Mouse (Mus musculus): ENCODE measurements around the gene Derl3. TPM values are rescaled to one million over a fixed set of nuclear protein-coding genes. Genes with fewer than 3 reads are reported as not detected.
A peak's percentile ranks its signal among the peaks of the same experiment; 100 is the strongest.

The Derl3 gene
- total and polyA plus RNA-seq, 2 experiments, result 2.1 to 15.0 TPM

GRCm38 (mm10) chr10:75910698-75911097 is 17.5 kb downstream of the Derl3 start:
- H3K79me2 ChIP-seq (ENCODE audit: control insufficient read depth, insufficient read depth, low read length), result no peaks in the 10 kb centered on the region
- H3K27ac ChIP-seq (replicated peaks; ENCODE audit: insufficient read depth, low read depth, low read length), result peak overlapping the region; percentile 33; the same call in 1 of the 2 replicates
- H3K27me3 ChIP-seq (ENCODE audit: control insufficient read depth, insufficient read depth, low read length), result no peaks in the 10 kb centered on the region
- TF ChIP-seq CTCF (IDR thresholded peaks at IDR 0.05; ENCODE audit: low read depth, low read length) (no peak), POLR2A (IDR thresholded peaks at IDR 0.05; ENCODE audit: extremely low read depth, insufficient read depth, low read length) (no peak)
- H3K9ac ChIP-seq (ENCODE audit: low read depth, low read length), result no peak overlapping the region
- H3K36me3 ChIP-seq (ENCODE audit: control insufficient read depth, insufficient read depth, low read length), result peaks cover 12% of the 10 kb centered on the region
- WGBS, result 81% methylated on average over 2 of the region's 2 CpGs
- DNase-seq (ENCODE audit: extremely low read depth, low read depth, low spot score), result no peak
- H3K4me3 ChIP-seq (ENCODE audit: insufficient read depth, low read depth, low read length), result no peak overlapping the region
- H3K4me1 ChIP-seq (ENCODE audit: control insufficient read depth, insufficient read depth, low read length), result no peaks in the 10 kb centered on the region

- Histone ChIP-seq H3K27me3 (ENCODE audit: control insufficient read depth, insufficient read depth, low read length) (no peaks in the 10 kb centered on the region), H3K4me1 (ENCODE audit: control insufficient read depth, insufficient read depth, low read length) (no peaks in the 10 kb centered on the region), H3K79me2 (ENCODE audit: control insufficient read depth, insufficient read depth, low read length) (peaks cover 7% of the 10 kb centered on the region), H3K27ac (replicated peaks; ENCODE audit: insufficient read depth, low read depth, low read length) (no peak overlapping the region), H3K36me3 (ENCODE audit: control insufficient read depth, insufficient read depth, low read length) (peaks cover 10% of the 10 kb centered on the region; the same call in 1 of the 2 replicates), H3K9ac (ENCODE audit: low read depth, low read length) (no peak overlapping the region), H3K4me3 (ENCODE audit: insufficient read depth, low read depth, low read length) (no peak overlapping the region)
- no peak for DNase-seq (ENCODE audit: extremely low read depth, low read depth, low spot score)
- TF ChIP-seq POLR2A (IDR thresholded peaks at IDR 0.05; ENCODE audit: extremely low read depth, insufficient read depth, low read length) (no peak), CTCF (IDR thresholded peaks at IDR 0.05; ENCODE audit: low read depth, low read length) (no peak)
- WGBS, result 65% methylated on average over 6 of the region's 6 CpGs
Measured at GRCm38 (mm10) chr10:75913013-75913589, 19.9 kb downstream of the Derl3 start.

GRCm38 (mm10) chr10:75915557-75915956 is 22.3 kb downstream of the Derl3 start:
- 90% methylated on average over 7 of the region's 7 CpGs for WGBS
- Histone ChIP-seq H3K27me3 (ENCODE audit: control insufficient read depth, insufficient read depth, low read length) (no peaks in the 10 kb centered on the region), H3K4me1 (ENCODE audit: control insufficient read depth, insufficient read depth, low read length) (0 out of 2 replicates have a peak, but pooled peaks cover 1% of the 10 kb centered on the region), H3K9ac (ENCODE audit: low read depth, low read length) (peak overlapping the region; percentile 11; the same call in 1 of the 2 replicates), H3K27ac (replicated peaks; ENCODE audit: insufficient read depth, low read depth, low read length) (no peak overlapping the region), H3K36me3 (ENCODE audit: control insufficient read depth, insufficient read depth, low read length) (0 out of 2 replicates have a peak, but pooled peaks cover 2% of the 10 kb centered on the region), H3K79me2 (ENCODE audit: control insufficient read depth, insufficient read depth, low read length) (peaks cover 17% of the 10 kb centered on the region), H3K4me3 (ENCODE audit: insufficient read depth, low read depth, low read length) (no peak overlapping the region)
- DNase-seq (ENCODE audit: extremely low read depth, low read depth, low spot score), result no peak
- TF ChIP-seq CTCF (IDR thresholded peaks at IDR 0.05; ENCODE audit: low read depth, low read length) (no peak), POLR2A (IDR thresholded peaks at IDR 0.05; ENCODE audit: extremely low read depth, insufficient read depth, low read length) (no peak)

- Histone ChIP-seq H3K9ac (ENCODE audit: low read depth, low read length) (no peak overlapping the region), H3K27me3 (ENCODE audit: control insufficient read depth, insufficient read depth, low read length) (no peaks in the 10 kb centered on the region), H3K79me2 (ENCODE audit: control insufficient read depth, insufficient read depth, low read length) (peaks cover 19% of the 10 kb centered on the region), H3K4me1 (ENCODE audit: control insufficient read depth, insufficient read depth, low read length) (peaks cover 6% of the 10 kb centered on the region; the same call in 1 of the 2 replicates), H3K36me3 (ENCODE audit: control insufficient read depth, insufficient read depth, low read length) (0 out of 2 replicates have a peak, but pooled peaks cover 2% of the 10 kb centered on the region), H3K4me3 (ENCODE audit: insufficient read depth, low read depth, low read length) (no peak overlapping the region), H3K27ac (replicated peaks; ENCODE audit: insufficient read depth, low read depth, low read length) (no peak overlapping the region)
- no peak for DNase-seq (ENCODE audit: extremely low read depth, low read depth, low spot score)
- TF ChIP-seq CTCF (IDR thresholded peaks at IDR 0.05; ENCODE audit: low read depth, low read length) (no peak), POLR2A (IDR thresholded peaks at IDR 0.05; ENCODE audit: extremely low read depth, insufficient read depth, low read length) (no peak)
- WGBS, result 90% methylated on average over 8 of the region's 8 CpGs
Measured at GRCm38 (mm10) chr10:75916840-75917239, 23.6 kb downstream of the Derl3 start.

GRCm38 (mm10) chr10:75919026-75919425 is 25.8 kb downstream of the Derl3 start:
- no peak for DNase-seq (ENCODE audit: extremely low read depth, low read depth, low spot score)
- 89% methylated on average over 5 of the region's 5 CpGs for WGBS
- TF ChIP-seq CTCF (IDR thresholded peaks at IDR 0.05; ENCODE audit: low read depth, low read length) (no peak), POLR2A (IDR thresholded peaks at IDR 0.05; ENCODE audit: extremely low read depth, insufficient read depth, low read length) (no peak)
- H3K9ac ChIP-seq (ENCODE audit: low read depth, low read length), result no peak overlapping the region
- peaks cover 21% of the 10 kb centered on the region for H3K79me2 ChIP-seq (ENCODE audit: control insufficient read depth, insufficient read depth, low read length)
- peaks cover 8% of the 10 kb centered on the region for H3K4me1 ChIP-seq (ENCODE audit: control insufficient read depth, insufficient read depth, low read length)
- H3K27me3 ChIP-seq (ENCODE audit: control insufficient read depth, insufficient read depth, low read length), result no peaks in the 10 kb centered on the region
- H3K36me3 ChIP-seq (ENCODE audit: control insufficient read depth, insufficient read depth, low read length), result 0 out of 2 replicates have a peak, but pooled peaks cover 2% of the 10 kb centered on the region
- H3K4me3 ChIP-seq (ENCODE audit: insufficient read depth, low read depth, low read length), result no peak overlapping the region
- no peak overlapping the region for H3K27ac ChIP-seq (replicated peaks; ENCODE audit: insufficient read depth, low read depth, low read length)

All from liver, adult 2 months (tissue).